7 mouse cellular contexts compared by ENCODE assay signal in genomic region chr4:143987475-143987941, GRCm38 (mm10). TPM values are rescaled to one million over a fixed set of nuclear protein-coding genes. Genes with fewer than 3 reads are reported as not detected.
DNase-seq lines count a peak whose midpoint lies in the region; TF ChIP-seq lines count a peak whose summit lies in the region.
"Not testable (repeated sequence)": the region's sequence is repeated elsewhere in the genome, so short reads cannot be mapped to it uniquely, and the experiment has no call there.

No protein-coding gene starts in this region.

- intact Hi-C loops in heart, postnatal 14 days (cut with DNase I); left cerebral cortex, postnatal 25 days (cut with DNase I): not testable (repeated sequence)

- peak; percentile 2 to 4 for DNase-seq in adrenal gland, postnatal 4 days (ENCODE audit: low spot score in 2 of 2)
- DNase-seq in frontal cortex, postnatal 14 days (ENCODE audit: low spot score in 2 of 2): peak; percentile 48 to 61
- DNase-seq in heart, postnatal 14 days: peak; percentile 23 to 25
- peak; percentile 65 to 75 for DNase-seq in layer of hippocampus, adult 2 months (ENCODE audit: low spot score in 2 of 2)
- peak; percentile 53 to 60 for DNase-seq in left cerebral cortex, postnatal 25 days (ENCODE audit: low spot score in 2 of 2)
- peak; percentile 28 for DNase-seq in ovary, postnatal 36 days (ENCODE audit: low spot score)
- DNase-seq in thymus, adult 18-20 months: peak; percentile 7 to 40

- H3K4me3 ChIP-seq in layer of hippocampus, adult 2 months: not testable (repeated sequence)

- H3K27ac ChIP-seq in layer of hippocampus, adult 2 months: not testable (repeated sequence)

- not testable (repeated sequence) for TF ChIP-seq CTCF in layer of hippocampus, adult 2 months (conservative IDR thresholded peaks at IDR 0.05)

RNA-seq across cellular contexts. Expression of gene Pramef17, which starts 6.7 kb away (rescaled TPM):
- not detected for total RNA-seq in adrenal gland, postnatal 4 days (2021)
- total RNA-seq in heart, postnatal 14 days (2021): not detected
- total RNA-seq in layer of hippocampus, adult 2 months (2021): not detected
- total RNA-seq in left cerebral cortex, postnatal 25 days (2021): not detected

RNA-seq across cellular contexts. Expression of gene Gm13101, which starts 20.8 kb away (rescaled TPM):
- total RNA-seq in adrenal gland, postnatal 4 days (2021): not detected
- total RNA-seq in heart, postnatal 14 days (2021): not detected
- total RNA-seq in layer of hippocampus, adult 2 months (2021): not detected
- not detected for total RNA-seq in left cerebral cortex, postnatal 25 days (2021)

RNA-seq across cellular contexts. Expression of gene Pramef25, which starts 36.7 kb away (rescaled TPM):
- total RNA-seq in adrenal gland, postnatal 4 days (2021): not detected
- not detected for total RNA-seq in heart, postnatal 14 days (2021)
- not detected for total RNA-seq in layer of hippocampus, adult 2 months (2021)
- total RNA-seq in left cerebral cortex, postnatal 25 days (2021): not detected

Comparison
In these comparisons a context has a peak if more than half of its experiments do, and no peak if none do; other contexts are left out.
1. DNase-seq: peak in every context shown above with its lines; median percentile 70 in layer of hippocampus, adult 2 months; 56 in left cerebral cortex, postnatal 25 days; 54 in frontal cortex, postnatal 14 days; 28 in ovary, postnatal 36 days; 24 in heart, postnatal 14 days; 24 in thymus, adult 18-20 months; 3 in adrenal gland, postnatal 4 days.